Mouse (Mus musculus) lung, embryonic 16.5 days (tissue): ENCODE results near the gene Ly6g6e. TPM values are rescaled to one million over a fixed set of nuclear protein-coding genes. Genes with fewer than 3 reads are reported as not detected.

Experiments used
- ATAC-seq: fragments of 200-750 bp; cut with Nextera tagmentation; 2 replicates; pipeline ENCODE4 v1.8.0; 2017; ENCODE audit warnings: low read depth, mild to moderate bottlenecking, moderate library complexity
- H3K27ac ChIP-seq: fragments of 300-500 bp; sonication (generic); 2 replicates; pipeline ENCODE4 v1.5.1; 2014; ENCODE audit warnings: mild to moderate bottlenecking, control low read depth, low read length
- H3K27me3 ChIP-seq: fragments of 300-500 bp; sonication (generic); 2 replicates; pipeline ENCODE4 v1.6.1; 2014; ENCODE audit warnings: low read depth, low read length, mixed read lengths; ENCODE audit not compliant: control insufficient read depth, insufficient read depth
- H3K36me3 ChIP-seq: fragments of 300-500 bp; sonication (generic); 2 replicates; pipeline ENCODE4 v1.6.1; 2014; ENCODE audit warnings: low read length; ENCODE audit not compliant: control insufficient read depth, insufficient read depth
- H3K4me1 ChIP-seq: fragments of 300-500 bp; sonication (generic); replicated peaks from 2 replicates; pipeline ENCODE4 v1.6.1; 2014; ENCODE audit warnings: low read length, mixed read lengths; ENCODE audit not compliant: control insufficient read depth, insufficient read depth
- H3K4me2 ChIP-seq: fragments of 300-500 bp; sonication (generic); 2 replicates; pipeline ENCODE4 v1.6.1; 2014; ENCODE audit warnings: low read depth, low read length, control low read depth
- H3K4me3 ChIP-seq: fragments of 300-500 bp; sonication (generic); 2 replicates; pipeline ENCODE4 v1.5.1; 2014; ENCODE audit warnings: mild to moderate bottlenecking, low read length, control low read depth
- H3K9ac ChIP-seq: fragments of 300-500 bp; sonication (generic); 2 replicates; pipeline ENCODE4 v1.6.1; 2014; ENCODE audit warnings: low read length, control low read depth
- H3K9me3 ChIP-seq: fragments of 300-500 bp; sonication (generic); 2 replicates; pipeline ENCODE4 v1.6.1; 2016; ENCODE audit warnings: low read length; ENCODE audit not compliant: control insufficient read depth
- WGBS: fragments of 180-500 bp; shearing (Covaris S2); extraction: QIAGEN DNeasy Blood & Tissue Kit; methylation state at CpG from one replicate; pipeline ENCODE4 v1.1.7; 2014; 5-methylcytosine and 5-hydroxymethylcytosine counted together
- polyA plus RNA-seq: library from polyadenylated mRNA; unstranded; fragments of >200 nt; fragmentation: Nextera tagmentation; extraction: Ambion mirVana; gene quantifications from 2 replicates; pipeline ENCODE4 v1.2.1, GENCODE M21; 2015

The Ly6g6e gene
- polyA plus RNA-seq, 1 experiment from 2014 or later: 2.3 TPM

DNA sequence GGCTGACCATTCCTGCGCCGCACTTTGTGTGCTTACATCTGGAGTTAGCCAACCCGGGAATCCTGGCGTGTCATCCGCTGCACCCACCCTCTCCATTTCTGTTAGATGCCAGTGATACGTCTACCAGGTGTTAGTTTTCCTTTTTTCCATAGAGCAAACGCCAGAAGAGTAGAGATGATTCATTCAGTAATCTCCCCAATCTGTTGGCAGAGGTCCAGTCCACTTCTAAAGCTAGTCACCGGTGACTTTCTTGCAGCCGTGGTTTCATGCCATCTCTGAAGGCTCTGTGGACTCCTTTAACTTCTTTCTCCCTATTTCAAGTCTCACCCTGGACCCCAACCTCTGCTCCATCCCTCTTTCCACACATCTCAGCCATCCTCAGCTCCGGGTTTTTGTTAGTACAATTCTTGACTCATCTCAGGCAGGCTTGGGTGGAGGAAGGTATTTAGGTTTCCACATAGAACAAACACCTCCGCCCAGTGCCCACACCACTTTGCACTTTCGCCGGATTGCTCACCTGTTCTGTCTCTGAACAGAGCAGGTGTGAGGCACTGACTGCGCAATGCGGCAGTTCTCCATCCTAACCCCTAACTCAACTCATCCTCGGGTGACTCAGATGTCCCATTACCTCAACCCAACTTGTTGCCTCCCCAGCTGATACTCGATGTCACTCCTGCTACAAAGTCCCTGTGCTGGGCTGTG lies 8.3 kb upstream of the Ly6g6e start:
- peaks cover 22% of the 10 kb centered on the region for H3K4me1 ChIP-seq
- H3K9me3 ChIP-seq: no peaks in the 10 kb centered on the region
- no peak for ATAC-seq
- H3K9ac ChIP-seq: 0 out of 2 replicates have a peak overlapping the region, but pooled peaks have one; percentile 25
- no peak overlapping the region for H3K4me2 ChIP-seq
- H3K4me3 ChIP-seq: no peak overlapping the region
- no peaks in the 10 kb centered on the region for H3K36me3 ChIP-seq
- no peaks in the 10 kb centered on the region for H3K27me3 ChIP-seq
- H3K27ac ChIP-seq: no peak overlapping the region; the same call in 1 of the 2 replicates
- WGBS: 58% methylated on average over 17 of the region's 17 CpGs

DNA sequence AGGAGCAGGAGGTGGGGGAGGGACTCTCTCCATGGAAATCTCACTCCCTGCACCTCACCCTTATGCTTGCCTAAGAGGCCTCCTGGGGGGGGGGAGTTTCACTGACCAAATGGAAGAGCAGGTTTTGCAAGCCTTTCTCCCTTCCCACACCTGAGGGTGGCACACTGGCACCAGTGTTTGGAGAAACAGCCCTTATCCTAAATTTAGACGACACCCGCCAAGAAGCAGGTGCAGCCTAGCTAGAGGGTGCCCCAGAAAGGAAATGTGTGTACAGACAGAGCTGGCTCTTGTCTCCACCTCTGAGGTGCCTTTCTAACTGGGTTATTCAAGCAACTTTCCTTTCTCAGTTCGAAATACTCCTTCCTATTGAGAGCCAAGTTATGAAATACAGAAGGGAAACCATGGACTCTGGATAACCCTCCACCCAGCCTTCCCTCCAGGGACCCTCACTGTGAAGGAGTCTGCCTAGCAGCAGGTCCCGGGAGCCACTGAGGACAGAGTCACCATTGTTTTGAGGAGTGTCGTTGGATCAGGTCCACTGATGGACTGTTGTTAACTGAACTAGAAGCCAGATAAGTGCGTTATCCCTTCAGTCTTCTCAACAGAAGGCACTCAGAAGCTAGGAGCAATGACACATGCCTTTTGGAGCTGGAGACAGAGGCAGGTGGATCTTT lies 6.0 kb upstream of the Ly6g6e start:
- Histone ChIP-seq H3K27ac (peak overlapping the region; percentile 83), H3K9ac (no peak overlapping the region), H3K27me3 (no peaks in the 10 kb centered on the region), H3K9me3 (no peaks in the 10 kb centered on the region), H3K4me1 (peaks cover 5% of the 10 kb centered on the region), H3K4me3 (no peak overlapping the region), H3K36me3 (no peaks in the 10 kb centered on the region), H3K4me2 (no peak overlapping the region)
- 36% methylated on average over 6 of the region's 6 CpGs for WGBS
- peak; percentile 66 for ATAC-seq

GRCm38 (mm10) chr17:35071454-35071853 lies 5.2 kb upstream of the Ly6g6e start:
- ATAC-seq: no peak
- H3K4me2 ChIP-seq: no peak overlapping the region
- no peaks in the 10 kb centered on the region for H3K9me3 ChIP-seq
- no peak overlapping the region for H3K4me3 ChIP-seq
- no peak overlapping the region for H3K27ac ChIP-seq
- no peak overlapping the region for H3K9ac ChIP-seq
- H3K4me1 ChIP-seq: no peaks in the 10 kb centered on the region; the same call in 1 of the 2 replicates
- no peaks in the 10 kb centered on the region for H3K27me3 ChIP-seq
- no peaks in the 10 kb centered on the region for H3K36me3 ChIP-seq
- WGBS: 65% methylated on average over 9 of the region's 9 CpGs

DNA sequence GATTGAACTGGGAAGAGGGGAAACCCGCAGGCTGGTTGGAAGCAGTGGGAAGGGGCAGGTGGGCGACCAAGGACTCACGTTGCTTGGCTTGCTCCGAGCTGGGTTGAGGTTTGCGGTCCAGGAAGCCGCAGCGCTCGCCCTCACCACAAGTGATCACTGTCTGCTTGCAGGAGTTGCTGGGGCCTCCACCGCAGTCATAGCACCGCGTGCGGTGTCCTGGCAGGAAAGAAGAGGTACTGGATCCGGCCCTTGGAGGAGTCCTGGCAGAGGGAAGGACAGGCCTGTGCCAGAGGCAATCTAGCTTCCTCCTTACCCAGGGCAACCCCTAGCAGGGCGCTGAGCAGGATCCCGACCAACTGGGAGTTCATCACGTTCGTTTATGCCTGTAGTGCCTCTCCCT lies 2.6 kb upstream of the Ly6g6e start:
- Histone ChIP-seq H3K4me1 (peaks cover 7% of the 10 kb centered on the region; the same call in 1 of the 2 replicates), H3K27ac (no peak overlapping the region), H3K4me2 (no peak overlapping the region), H3K27me3 (peaks cover 2% of the 10 kb centered on the region; the same call in 1 of the 2 replicates), H3K9ac (no peak overlapping the region), H3K36me3 (no peaks in the 10 kb centered on the region), H3K4me3 (no peak overlapping the region), H3K9me3 (no peaks in the 10 kb centered on the region)
- 50% methylated on average over 17 of the region's 17 CpGs for WGBS
- no peak for ATAC-seq

DNA sequence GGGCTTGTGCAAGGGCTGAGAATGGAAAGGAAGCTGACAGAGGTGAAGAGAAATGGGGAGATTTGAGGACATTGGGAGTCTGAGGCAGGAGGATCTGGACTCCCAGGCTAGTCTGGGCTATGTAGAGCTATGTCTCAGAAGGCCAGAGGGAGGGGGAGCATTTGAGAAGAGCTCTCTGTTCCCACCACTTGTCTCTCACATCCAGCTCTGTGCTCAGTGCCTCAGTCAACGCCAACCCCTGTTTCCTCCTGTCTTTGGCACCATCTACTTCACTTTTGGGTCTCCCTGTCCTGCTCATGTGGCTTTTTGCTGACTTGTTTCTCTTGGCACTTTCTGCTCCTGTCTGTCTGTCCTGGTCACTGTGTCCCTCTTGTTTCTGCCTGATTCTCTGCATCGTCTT lies 583 bp downstream of the Ly6g6e start:
- Histone ChIP-seq H3K4me3 (peak overlapping the region; percentile 45), H3K4me1 (peaks cover 7% of the 10 kb centered on the region; the same call in 1 of the 2 replicates), H3K9me3 (no peaks in the 10 kb centered on the region), H3K27me3 (peaks cover 2% of the 10 kb centered on the region; the same call in 1 of the 2 replicates), H3K4me2 (peak overlapping the region; percentile 52), H3K27ac (peak overlapping the region; percentile 87), H3K9ac (peak overlapping the region; percentile 66), H3K36me3 (no peaks in the 10 kb centered on the region)
- 23% methylated on average over 2 of the region's 2 CpGs for WGBS
- ATAC-seq: peak; percentile 52

- peaks cover 2% of the 10 kb centered on the region; the same call in 1 of the 2 replicates for H3K27me3 ChIP-seq
- no peaks in the 10 kb centered on the region for H3K9me3 ChIP-seq
- peak; percentile 83 for ATAC-seq
- H3K4me3 ChIP-seq: peak within 1 kb of the TSS; percentile 45
- H3K4me1 ChIP-seq: peaks cover 7% of the 10 kb centered on the region; the same call in 1 of the 2 replicates
- peak within 1 kb of the TSS; percentile 87 for H3K27ac ChIP-seq
- H3K4me2 ChIP-seq: peak within 1 kb of the TSS; percentile 52
- 7% methylated on average over 14 of the region's 14 CpGs for WGBS
- no peaks in the 10 kb centered on the region for H3K36me3 ChIP-seq
- H3K9ac ChIP-seq: peak within 1 kb of the TSS; percentile 66
These were observed 1.1 kb downstream of the Ly6g6e start, which contains the start of gene Ly6g6d for GRCm38 (mm10) chr17:35077786-35078233. Gene Ly6g6d (minus strand): TSS chr17:35078065.

DNA sequence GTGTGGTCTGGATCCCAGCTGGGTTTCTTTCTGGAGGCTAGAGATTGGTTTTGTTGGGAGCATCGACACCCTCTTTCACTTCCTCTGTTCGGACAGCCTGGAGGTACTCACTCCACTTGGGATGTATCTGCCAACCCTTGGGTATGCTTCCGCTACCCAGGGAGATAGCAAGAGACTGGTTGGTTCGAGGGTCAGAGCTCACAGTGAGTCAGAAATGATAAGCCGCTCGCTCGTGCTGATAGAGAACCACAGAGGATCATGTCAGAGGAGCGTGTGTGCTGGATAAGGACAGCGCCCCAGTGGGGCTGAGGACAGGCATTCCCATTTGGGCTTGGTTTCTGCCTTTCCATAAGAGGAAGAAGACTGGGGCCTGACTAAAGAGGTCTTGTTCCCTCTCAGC lies 3.1 kb downstream of the Ly6g6e start:
- 29% methylated on average over 9 of the region's 9 CpGs for WGBS
- H3K4me2 ChIP-seq: no peak overlapping the region
- ATAC-seq: no peak

GRCm38 (mm10) chr17:35080248-35080647 lies 3.5 kb downstream of the Ly6g6e start:
- Histone ChIP-seq H3K9me3 (no peaks in the 10 kb centered on the region), H3K36me3 (no peaks in the 10 kb centered on the region), H3K4me1 (peaks cover 7% of the 10 kb centered on the region; the same call in 1 of the 2 replicates), H3K27ac (no peak overlapping the region), H3K9ac (no peak overlapping the region), H3K27me3 (peaks cover 2% of the 10 kb centered on the region; the same call in 1 of the 2 replicates), H3K4me2 (no peak overlapping the region), H3K4me3 (no peak overlapping the region)
- ATAC-seq: no peak
- WGBS: 50% methylated on average over 6 of the region's 6 CpGs

More for the DNA sequence above, 3.1 kb downstream of the Ly6g6e start:
- H3K27me3 ChIP-seq: peaks cover 2% of the 10 kb centered on the region; the same call in 1 of the 2 replicates
- no peak overlapping the region for H3K4me3 ChIP-seq
- H3K4me1 ChIP-seq: peaks cover 7% of the 10 kb centered on the region; the same call in 1 of the 2 replicates
- no peaks in the 10 kb centered on the region for H3K36me3 ChIP-seq
- no peak overlapping the region for H3K27ac ChIP-seq
- H3K9me3 ChIP-seq: no peaks in the 10 kb centered on the region
- no peak overlapping the region for H3K9ac ChIP-seq

- Histone ChIP-seq H3K4me1 (peaks cover 7% of the 10 kb centered on the region; the same call in 1 of the 2 replicates), H3K36me3 (no peaks in the 10 kb centered on the region), H3K27me3 (peaks cover 2% of the 10 kb centered on the region; the same call in 1 of the 2 replicates), H3K4me2 (no peak overlapping the region), H3K9me3 (no peaks in the 10 kb centered on the region), H3K27ac (no peak overlapping the region), H3K4me3 (no peak overlapping the region), H3K9ac (no peak overlapping the region)
- ATAC-seq: no peak
- 81% methylated on average over 4 of the region's 4 CpGs for WGBS
These were observed 4.0 kb downstream of the Ly6g6e start for GRCm38 (mm10) chr17:35080710-35081109.
